Mouse (Mus musculus) spleen, embryonic (tissue): ENCODE measurements around the gene Tdrd9.

Source experiments
- CTCF ChIA-PET: fragments of 350-600 bp; sonication (Branson Sonifier 250); formaldehyde crosslinking; loops from one replicate; lab custom pipeline; 2022; lab: Charles Lee

The Tdrd9 gene

DNA sequence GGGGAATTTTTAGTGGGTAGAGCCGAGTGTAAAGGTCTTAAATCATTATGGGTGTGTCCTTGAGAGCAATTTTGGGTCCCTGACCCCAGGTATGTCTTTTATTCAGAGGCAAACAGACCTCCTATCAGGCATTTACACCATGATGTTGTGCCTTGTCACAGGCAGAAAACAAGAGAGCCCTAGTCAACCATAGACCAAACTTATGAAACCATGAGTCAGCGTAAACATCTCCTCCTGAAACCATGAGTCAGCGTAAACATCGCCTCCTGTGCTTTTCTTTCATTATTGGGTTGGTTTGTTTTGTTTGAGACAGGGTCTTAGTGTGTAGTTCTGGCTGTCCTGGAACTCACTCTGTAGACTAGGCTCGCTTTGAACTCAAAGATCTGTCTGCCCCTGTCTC, 131.8 kb downstream of the Tdrd9 start:
- CTCF ChIA-PET: no interaction called here

DNA sequence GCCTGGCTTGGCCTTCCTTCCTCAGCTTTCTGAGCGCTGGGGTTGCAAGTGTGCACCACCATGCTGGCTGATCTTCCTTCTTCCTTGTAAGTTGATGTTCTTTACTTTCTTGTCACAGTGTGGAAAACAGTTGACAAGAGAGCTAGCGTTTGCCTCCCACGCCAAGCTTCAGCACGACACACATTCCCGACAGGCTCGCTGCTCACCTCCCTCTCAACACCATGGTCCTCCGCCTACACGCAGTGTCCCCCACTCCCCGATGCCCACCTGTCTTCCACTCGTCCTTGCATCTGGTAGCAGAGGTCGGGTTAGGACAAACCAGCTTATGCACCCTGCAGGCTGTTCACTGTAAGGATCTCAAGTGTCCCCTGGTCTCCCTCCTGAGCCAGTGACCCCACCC, 133.5 kb downstream of the Tdrd9 start:
- CTCF ChIA-PET: no interaction called here

DNA sequence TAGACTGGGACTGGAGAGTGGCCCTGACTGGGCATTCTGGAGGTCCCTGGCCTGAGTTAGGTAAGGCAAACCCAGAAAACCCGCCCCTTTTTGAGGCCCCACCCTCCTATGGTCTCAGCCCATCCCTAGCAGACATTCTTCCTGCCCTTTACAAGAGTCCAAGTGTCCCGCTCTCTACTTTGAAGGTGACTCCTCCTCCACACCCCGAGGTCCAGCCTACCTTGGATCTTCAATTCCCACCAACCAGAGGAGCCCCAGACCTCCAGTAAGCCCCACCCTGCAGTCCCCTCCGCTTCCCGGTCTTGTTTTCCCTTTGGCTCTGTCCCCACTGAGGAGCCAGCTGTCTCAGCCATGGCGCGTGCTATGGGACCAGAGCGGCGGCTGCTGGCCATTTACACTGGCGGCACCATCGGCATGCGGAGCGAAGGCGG, 135.2 kb downstream of the Tdrd9 start, which contains the start of gene Aspg:
Aspg (plus strand) TSS at position 139 of the 431 bp plus-strand sequence.
- CTCF ChIA-PET: no interaction called here

DNA sequence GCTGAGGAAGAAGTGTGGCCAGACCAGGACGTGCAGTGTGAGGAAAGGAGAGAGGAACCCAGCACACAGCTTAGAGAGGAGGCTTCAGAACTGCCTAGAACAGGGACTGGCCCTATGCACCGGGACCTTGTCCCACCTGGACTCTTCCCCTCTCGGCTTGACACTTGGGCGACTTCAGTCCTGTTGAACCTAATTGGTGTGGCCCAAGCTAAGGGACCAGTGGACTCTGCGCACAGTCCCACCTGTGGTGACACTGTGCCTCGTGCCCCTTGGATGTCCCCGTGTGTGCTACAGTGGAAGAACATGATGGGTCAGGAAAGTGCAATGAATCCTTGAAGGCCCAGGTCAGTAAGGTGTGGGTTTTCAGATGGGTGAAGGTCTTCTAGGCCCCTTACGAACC, 136.3 kb downstream of the Tdrd9 start:
- CTCF ChIA-PET: no interaction called here

DNA sequence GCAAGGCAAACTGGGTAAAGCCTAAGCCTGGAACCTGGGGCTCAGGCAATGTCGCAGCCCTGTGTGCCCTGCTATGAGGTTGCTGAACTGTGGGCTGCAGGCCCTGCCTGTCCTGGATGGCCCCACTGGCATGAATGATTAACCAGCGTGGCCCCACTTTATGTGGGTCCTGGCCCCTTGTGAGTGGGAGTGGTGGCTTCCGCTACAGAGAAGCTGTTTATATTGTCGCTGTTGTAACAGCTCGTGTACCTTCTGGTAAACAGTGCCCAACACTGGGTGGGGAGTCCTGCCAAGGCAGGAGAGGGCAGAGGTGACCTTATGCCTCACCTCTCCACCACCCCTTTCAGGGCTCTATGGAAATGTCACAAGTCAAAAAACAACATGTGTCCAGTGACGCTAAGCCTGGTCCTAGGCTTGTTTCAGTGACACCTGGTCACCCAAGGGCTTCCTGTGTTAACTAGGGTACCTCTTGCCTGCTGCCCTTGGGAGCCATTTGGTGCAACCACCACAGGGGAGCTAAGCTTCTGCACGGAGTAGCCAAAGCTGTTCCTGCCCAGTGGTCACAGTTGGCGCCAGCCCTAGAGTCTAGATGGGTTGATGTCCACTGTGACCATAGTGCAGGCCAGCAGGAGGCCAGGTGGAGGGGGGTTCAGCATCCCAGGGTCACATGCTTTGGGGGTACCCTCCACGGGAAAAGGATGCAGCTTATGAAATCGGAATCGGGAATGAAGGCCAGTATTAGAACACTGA, 137.5 kb downstream of the Tdrd9 start:
- CTCF ChIA-PET: no interaction called here

DNA sequence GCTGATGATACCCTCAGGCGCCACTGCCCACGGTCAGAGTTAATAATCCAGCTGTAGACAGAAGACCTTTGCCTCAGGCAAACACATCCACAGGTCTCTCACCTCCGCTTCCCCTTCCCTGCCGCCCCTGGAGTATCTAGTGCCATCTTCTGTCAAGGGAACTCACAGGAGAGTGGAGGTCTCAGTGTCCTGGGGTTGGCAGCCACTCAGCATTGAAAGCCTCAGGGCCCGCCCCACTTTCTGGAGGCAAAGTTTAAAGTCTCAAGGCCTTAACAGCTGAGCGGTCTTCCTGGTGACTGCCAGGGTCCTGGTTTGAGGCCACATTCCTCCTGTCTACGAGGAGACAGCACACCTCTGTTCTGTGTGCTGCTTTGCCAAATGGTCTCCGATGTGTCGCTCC, 138.3 kb downstream of the Tdrd9 start:
- CTCF ChIA-PET: no interaction called here

DNA sequence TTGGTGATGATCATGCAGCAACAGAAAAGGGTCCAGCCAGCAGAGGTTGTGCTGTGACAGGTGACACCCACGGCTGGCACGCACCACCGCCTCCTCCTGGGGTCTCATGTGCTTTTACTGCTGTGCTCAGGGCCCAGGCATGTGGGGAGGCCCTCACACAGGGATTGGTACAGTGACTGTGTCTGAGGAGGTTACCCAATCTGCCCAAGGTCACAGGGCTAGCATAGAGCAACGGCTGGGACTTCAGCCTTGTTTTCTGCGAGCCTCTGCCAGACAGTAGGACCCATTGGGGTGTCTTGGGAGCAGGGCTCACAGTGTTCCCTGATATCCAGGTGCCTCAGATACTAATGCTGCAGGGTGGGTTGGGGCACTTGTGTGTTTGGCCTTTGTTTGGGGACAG, 140.0 kb downstream of the Tdrd9 start:
- CTCF ChIA-PET: no interaction called here

DNA sequence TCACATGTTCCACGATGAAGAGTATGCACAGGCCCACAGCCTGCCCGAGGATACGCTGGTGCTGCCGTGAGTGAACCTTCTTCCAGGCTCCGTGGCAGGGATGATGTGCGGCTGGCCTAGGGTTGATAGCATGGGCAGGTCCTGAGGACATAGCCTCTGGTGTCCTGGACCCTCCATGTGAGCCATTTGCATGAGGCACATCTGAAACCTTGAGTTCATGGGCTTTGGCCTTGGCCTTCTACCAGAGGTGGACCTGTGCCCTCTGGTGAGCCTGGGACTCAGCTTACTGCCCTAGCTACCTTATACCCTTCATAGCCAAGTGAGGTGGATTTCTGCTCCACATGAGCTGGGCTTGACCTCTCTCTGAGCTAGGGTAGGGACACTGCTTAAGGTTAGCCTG, 140.9 kb downstream of the Tdrd9 start:
- CTCF ChIA-PET: no interaction called here

DNA sequence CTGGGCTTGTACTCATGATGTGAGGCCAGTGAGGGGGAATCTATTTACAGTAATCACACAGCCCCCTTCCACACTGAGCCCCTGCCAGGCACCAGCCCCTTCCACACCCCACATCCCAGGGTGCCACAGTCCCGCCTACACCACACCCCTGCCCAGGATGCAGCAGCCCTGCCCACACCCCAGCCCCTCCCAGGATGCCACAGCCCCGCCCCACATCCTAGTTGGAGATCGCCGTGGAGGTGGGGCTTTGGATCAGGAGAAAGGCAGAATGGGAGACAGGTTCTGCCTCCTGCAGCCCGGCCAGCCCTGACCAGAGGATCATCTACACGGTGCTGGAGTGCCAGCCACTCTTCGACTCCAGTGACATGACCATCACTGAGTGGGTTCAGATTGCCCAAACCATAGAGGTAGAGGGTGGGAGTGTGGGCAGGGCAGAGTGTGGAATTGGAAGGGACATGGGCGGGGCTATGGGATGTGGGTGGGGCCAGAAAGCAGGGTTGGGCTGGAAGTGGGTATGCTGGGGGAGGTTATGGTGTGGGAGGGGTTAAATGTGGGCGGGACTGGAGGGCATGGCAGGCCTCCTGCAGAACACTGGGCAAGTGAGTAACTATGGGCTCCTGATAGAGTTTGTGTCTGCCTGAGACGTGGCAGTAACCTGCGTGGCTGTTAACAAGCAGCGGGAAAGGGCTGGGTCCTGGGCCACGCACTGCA, 141.5 kb downstream of the Tdrd9 start:
- CTCF ChIA-PET: interaction anchor here (1.5 kb wide), 1 partner anchor 27 kb away, joined by 3 read pairs; no protein-coding TSS in a partner anchor

DNA sequence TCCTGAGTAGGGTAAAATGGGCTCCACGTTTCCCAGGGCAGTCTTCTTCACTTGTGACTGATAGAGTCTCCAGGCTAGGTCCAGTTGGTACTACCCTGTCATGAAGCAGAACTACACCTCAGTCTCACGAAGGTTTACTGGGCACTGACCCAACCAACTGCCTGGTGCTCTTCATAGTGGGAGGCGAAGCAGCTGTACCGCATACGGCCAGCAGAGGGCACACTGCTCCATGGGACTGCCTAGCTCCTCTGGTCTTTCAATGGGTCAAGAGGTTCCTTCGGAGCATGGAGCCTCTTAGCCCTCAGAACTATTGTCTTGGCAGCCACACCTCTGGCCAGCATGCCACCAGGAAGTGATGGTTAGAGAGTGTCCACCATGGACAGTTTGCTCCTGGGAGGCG, 142.4 kb downstream of the Tdrd9 start:
- CTCF ChIA-PET: interaction anchor here (1.1 to 1.5 kb wide), 2 partner anchors 26 to 32 kb away, joined by 3 to 4 read pairs; no protein-coding TSS in a partner anchor

DNA sequence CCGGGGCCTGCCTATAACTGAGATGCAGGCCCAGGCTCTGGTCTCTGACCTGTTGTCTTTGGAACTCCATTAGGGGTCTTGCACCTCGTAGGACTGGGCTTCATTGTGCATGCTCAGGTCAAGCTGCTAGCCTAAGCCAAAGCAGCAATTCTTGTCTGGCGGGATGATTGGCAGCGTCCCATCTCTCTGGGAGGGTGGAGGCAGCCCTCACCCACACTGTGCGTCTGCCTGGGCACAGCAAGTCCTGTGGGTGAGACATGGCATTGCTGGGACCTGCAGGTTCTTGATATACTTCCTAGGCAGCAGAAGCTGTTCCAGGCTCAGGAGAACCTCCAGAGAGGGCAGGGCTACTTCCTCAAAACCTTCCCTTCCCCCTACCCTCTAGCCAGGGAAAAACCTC, 145.6 kb downstream of the Tdrd9 start:
- CTCF ChIA-PET: no interaction called here

DNA sequence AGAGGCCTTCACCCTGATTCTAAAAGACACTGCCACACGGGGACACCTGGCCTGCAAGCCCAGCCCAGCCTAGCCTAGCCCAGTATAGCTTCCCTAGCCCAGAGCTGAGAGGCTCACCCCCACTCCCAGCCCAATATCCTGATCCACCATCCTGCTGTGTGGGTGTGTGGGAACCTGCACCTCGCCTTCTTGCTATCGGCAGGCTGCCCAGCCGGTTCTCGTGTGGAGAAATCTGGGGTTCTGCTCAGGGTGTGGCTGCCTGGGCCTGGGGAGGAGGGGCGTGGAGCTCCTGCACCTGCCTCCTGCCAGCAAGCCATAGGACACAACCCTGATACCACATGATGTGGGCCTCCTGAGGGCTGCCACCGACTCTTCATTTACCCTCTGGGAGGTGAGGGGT, 146.3 kb downstream of the Tdrd9 start:
- CTCF ChIA-PET: no interaction called here
